Mouse (Mus musculus) lung, embryonic 16.5 days (tissue): ENCODE data around the gene Slc47a2. TPM values are rescaled to one million over a fixed set of nuclear protein-coding genes. Genes with fewer than 3 reads are reported as not detected.

Experiments
- ATAC-seq: fragments of 200-750 bp; cut with Nextera tagmentation; 2 replicates; pipeline ENCODE4 v1.8.0; 2017; ENCODE audit warnings: low read depth, mild to moderate bottlenecking, moderate library complexity
- H3K27ac ChIP-seq: fragments of 300-500 bp; sonication (generic); 2 replicates; pipeline ENCODE4 v1.5.1; 2014; ENCODE audit warnings: mild to moderate bottlenecking, control low read depth, low read length
- H3K27me3 ChIP-seq: fragments of 300-500 bp; sonication (generic); 2 replicates; pipeline ENCODE4 v1.6.1; 2014; ENCODE audit warnings: low read depth, low read length, mixed read lengths; ENCODE audit not compliant: control insufficient read depth, insufficient read depth
- H3K36me3 ChIP-seq: fragments of 300-500 bp; sonication (generic); 2 replicates; pipeline ENCODE4 v1.6.1; 2014; ENCODE audit warnings: low read length; ENCODE audit not compliant: control insufficient read depth, insufficient read depth
- H3K4me1 ChIP-seq: fragments of 300-500 bp; sonication (generic); replicated peaks from 2 replicates; pipeline ENCODE4 v1.6.1; 2014; ENCODE audit warnings: low read length, mixed read lengths; ENCODE audit not compliant: control insufficient read depth, insufficient read depth
- H3K4me2 ChIP-seq: fragments of 300-500 bp; sonication (generic); 2 replicates; pipeline ENCODE4 v1.6.1; 2014; ENCODE audit warnings: low read depth, low read length, control low read depth
- H3K4me3 ChIP-seq: fragments of 300-500 bp; sonication (generic); 2 replicates; pipeline ENCODE4 v1.5.1; 2014; ENCODE audit warnings: mild to moderate bottlenecking, low read length, control low read depth
- H3K9ac ChIP-seq: fragments of 300-500 bp; sonication (generic); 2 replicates; pipeline ENCODE4 v1.6.1; 2014; ENCODE audit warnings: low read length, control low read depth
- H3K9me3 ChIP-seq: fragments of 300-500 bp; sonication (generic); 2 replicates; pipeline ENCODE4 v1.6.1; 2016; ENCODE audit warnings: low read length; ENCODE audit not compliant: control insufficient read depth
- WGBS: fragments of 180-500 bp; shearing (Covaris S2); extraction: QIAGEN DNeasy Blood & Tissue Kit; methylation state at CpG from one replicate; pipeline ENCODE4 v1.1.7; 2014; 5-methylcytosine and 5-hydroxymethylcytosine counted together
- polyA plus RNA-seq: library from polyadenylated mRNA; unstranded; fragments of >200 nt; fragmentation: Nextera tagmentation; extraction: Ambion mirVana; gene quantifications from 2 replicates; pipeline ENCODE4 v1.2.1, GENCODE M21; 2015

The Slc47a2 gene
- polyA plus RNA-seq, 1 experiment from 2014 or later: 0.26 TPM

DNA sequence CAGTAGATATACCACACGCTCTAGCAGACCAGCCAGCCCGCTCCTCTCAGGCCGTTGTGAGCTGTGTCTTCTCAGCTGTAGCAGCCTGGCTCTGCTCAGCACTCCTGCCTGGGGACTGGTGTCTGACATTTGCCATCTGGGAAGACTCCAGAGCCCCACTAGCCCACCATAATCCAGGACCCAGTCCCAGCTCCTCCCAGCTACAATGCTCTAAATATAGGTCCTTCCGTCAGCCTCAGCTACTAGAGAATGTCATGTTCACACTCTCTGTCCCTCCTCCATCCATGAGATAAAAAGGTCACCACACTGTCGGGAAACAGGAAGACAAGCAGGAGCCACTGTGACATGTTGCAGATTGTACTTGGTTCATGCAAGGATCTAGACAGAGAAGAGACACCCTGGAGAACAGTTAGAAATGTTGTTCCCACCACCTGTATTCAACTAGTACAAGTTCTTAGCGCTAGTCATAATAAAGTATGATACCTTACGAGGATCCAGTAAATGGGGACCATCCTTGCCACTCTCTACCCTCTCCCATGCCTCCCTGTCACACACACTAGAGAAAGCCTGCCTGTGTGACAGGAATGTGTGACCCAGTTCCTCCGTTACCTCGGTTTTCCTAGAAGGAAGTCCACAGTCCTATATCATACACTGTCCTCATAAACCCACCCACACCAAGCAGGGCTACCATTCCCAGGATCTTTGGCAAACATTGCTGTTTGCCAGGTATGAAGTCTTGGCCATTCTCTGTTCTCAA, 24.0 kb upstream of the Slc47a2 start:
- H3K27ac ChIP-seq: peak overlapping the region; percentile 85
- 49% methylated on average over 9 of the region's 9 CpGs for WGBS
- H3K9me3 ChIP-seq: no peaks in the 10 kb centered on the region

DNA sequence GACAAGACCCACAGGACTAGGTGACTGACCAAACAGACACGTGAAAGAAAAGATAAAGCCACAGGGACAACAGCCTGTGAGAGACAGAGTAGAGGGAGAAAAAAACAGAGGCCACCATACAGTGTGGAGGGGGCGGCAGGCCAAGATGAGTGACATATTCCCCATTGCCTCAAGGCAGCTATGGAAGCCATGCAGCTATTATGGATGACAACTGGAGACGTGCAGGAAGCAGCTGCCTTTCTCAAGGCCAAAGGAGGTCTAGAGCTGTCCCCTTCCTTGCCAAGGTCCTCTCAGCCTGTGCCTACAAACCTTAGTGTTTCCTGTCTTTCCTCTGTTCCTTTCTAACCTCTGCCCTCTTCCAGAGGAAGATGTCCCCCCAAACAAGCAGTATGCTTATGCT, 23.3 kb upstream of the Slc47a2 start:
- no peak overlapping the region for H3K4me3 ChIP-seq
- no peaks in the 10 kb centered on the region for H3K9me3 ChIP-seq
- H3K36me3 ChIP-seq: no peaks in the 10 kb centered on the region
- peak overlapping the region; percentile 85 for H3K27ac ChIP-seq
- WGBS: 35% methylated on average over 3 of the region's 3 CpGs
- 0 out of 2 replicates have a peak, but pooled peaks cover 2% of the 10 kb centered on the region for H3K4me1 ChIP-seq
- peak overlapping the region; percentile 13 for H3K4me2 ChIP-seq
- ATAC-seq: peak; percentile 81
- no peak overlapping the region for H3K9ac ChIP-seq
- H3K27me3 ChIP-seq: no peaks in the 10 kb centered on the region

More for the DNA sequence above, 24.0 kb upstream of the Slc47a2 start:
- peak; percentile 94 for ATAC-seq
- Histone ChIP-seq H3K4me3 (no peak overlapping the region), H3K9ac (no peak overlapping the region), H3K4me2 (peak overlapping the region; percentile 13; the same call in 1 of the 2 replicates), H3K4me1 (0 out of 2 replicates have a peak, but pooled peaks cover 2% of the 10 kb centered on the region), H3K36me3 (no peaks in the 10 kb centered on the region), H3K27me3 (no peaks in the 10 kb centered on the region)

DNA sequence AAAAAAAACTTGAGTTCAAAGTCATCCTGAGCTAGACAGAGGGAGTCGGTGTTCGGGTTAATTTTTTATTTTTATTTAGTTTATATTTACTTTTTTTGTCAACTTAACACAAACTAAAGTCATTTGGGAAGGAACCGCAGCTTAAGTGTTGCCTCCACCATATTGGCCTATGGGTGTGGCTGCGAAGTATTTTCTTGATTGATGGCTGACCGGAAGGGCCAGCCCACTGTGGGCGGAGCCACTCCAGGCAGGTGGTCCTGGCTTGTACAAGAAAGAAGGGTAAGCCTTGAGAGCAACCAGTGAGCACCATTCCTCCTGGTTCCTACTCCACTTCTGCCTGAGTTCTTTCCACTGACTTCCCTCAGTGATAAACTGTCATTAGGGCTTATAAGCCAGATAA, 21.4 kb upstream of the Slc47a2 start:
- Histone ChIP-seq H3K27me3 (no peaks in the 10 kb centered on the region), H3K36me3 (no peaks in the 10 kb centered on the region), H3K9me3 (no peaks in the 10 kb centered on the region), H3K4me1 (0 out of 2 replicates have a peak, but pooled peaks cover 2% of the 10 kb centered on the region), H3K4me2 (no peak overlapping the region), H3K27ac (no peak overlapping the region), H3K4me3 (no peak overlapping the region), H3K9ac (no peak overlapping the region)
- 86% methylated on average over 6 of the region's 6 CpGs for WGBS
- ATAC-seq: no peak

DNA sequence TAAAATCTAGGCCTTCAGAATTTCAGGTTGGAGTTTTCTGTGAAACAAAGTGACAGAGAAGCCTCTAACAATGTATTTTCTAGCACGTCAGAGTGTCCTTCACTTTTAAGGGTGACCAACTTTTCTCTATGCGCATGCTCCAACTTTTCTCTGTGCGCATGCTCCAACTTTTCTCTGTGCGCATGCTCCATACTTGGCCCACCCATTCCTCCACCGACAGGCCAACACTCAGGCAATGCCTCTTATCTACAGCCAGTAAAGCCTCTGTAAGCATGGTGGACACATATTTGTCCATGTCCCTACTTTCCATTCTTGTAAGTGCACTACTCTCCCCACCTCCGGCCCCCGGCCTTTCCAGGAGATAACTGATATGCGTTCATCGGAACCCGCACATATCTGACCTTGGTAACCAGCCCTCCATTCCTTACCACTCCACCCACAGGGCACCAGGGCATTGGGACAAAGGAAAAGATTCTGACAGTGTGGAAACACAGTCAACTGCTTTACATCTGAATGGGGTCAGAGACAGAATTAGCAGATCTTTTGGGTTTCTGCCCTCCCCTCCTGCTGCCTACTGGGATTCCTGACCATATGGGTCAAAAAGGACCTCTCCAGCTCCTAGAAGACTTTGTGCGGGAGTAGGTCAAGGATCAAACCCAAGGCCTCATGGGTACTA, 19.0 kb upstream of the Slc47a2 start:
- no peak overlapping the region for H3K4me3 ChIP-seq
- no peak for ATAC-seq
- no peaks in the 10 kb centered on the region for H3K27me3 ChIP-seq
- no peak overlapping the region for H3K9ac ChIP-seq
- H3K4me2 ChIP-seq: no peak overlapping the region
- H3K9me3 ChIP-seq: no peaks in the 10 kb centered on the region
- H3K4me1 ChIP-seq: 0 out of 2 replicates have a peak, but pooled peaks cover under 1% of the 10 kb centered on the region
- H3K36me3 ChIP-seq: no peaks in the 10 kb centered on the region
- 83% methylated on average over 11 of the region's 11 CpGs for WGBS
- no peak overlapping the region for H3K27ac ChIP-seq

DNA sequence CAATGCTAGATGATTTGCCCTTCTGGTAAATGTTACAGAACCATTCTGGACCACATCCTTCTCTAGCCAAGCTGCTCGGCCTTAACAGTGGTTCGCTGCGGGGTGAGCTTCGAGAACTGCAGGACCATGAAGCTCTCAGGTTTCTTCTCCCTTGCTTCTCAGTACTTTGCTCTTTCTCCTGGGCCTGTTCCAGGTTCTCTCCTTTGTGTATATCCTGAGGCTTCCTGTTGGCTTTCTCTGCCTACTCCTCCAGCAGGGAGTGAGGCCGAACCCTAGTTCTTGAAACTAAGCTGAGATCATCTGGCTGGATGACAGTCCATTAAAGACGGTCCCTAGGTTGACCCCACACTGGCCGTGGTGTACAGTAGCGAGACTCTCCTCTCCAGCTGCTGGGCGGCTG, 13.9 kb upstream of the Slc47a2 start:
- Histone ChIP-seq H3K4me1 (peaks cover 8% of the 10 kb centered on the region; the same call in 1 of the 2 replicates), H3K9ac (no peak overlapping the region), H3K9me3 (no peaks in the 10 kb centered on the region), H3K36me3 (no peaks in the 10 kb centered on the region), H3K27me3 (no peaks in the 10 kb centered on the region; the same call in 1 of the 2 replicates), H3K4me2 (no peak overlapping the region), H3K27ac (no peak overlapping the region), H3K4me3 (no peak overlapping the region)
- ATAC-seq: no peak
- 67% methylated on average over 9 of the region's 9 CpGs for WGBS

DNA sequence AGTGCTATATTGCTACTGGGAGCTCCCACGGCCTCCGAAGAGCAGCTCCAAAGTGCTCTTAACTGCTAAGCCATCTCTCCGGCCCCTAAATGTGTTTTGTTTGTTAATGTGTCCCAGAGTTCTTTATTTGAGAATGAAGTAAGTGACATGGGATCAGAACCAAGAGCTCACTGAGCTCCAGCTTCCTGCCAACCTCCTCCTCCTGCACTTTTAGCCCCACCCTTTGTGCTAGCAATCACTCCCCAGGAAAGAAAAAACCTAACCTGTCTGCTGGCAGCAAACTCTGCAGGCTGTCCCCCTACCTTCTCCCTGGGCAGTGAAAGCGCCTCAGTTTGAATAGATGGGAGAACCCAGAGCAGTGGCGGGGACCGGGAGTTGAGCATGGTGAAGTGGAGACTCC, 13.5 kb upstream of the Slc47a2 start:
- WGBS: 50% methylated on average over 6 of the region's 6 CpGs
- Histone ChIP-seq H3K4me2 (no peak overlapping the region), H3K4me3 (no peak overlapping the region), H3K4me1 (peaks cover 8% of the 10 kb centered on the region; the same call in 1 of the 2 replicates), H3K36me3 (no peaks in the 10 kb centered on the region), H3K27me3 (no peaks in the 10 kb centered on the region; the same call in 1 of the 2 replicates), H3K9me3 (no peaks in the 10 kb centered on the region), H3K27ac (0 out of 2 replicates have a peak overlapping the region, but pooled peaks have one; percentile 10), H3K9ac (no peak overlapping the region)
- no peak for ATAC-seq

DNA sequence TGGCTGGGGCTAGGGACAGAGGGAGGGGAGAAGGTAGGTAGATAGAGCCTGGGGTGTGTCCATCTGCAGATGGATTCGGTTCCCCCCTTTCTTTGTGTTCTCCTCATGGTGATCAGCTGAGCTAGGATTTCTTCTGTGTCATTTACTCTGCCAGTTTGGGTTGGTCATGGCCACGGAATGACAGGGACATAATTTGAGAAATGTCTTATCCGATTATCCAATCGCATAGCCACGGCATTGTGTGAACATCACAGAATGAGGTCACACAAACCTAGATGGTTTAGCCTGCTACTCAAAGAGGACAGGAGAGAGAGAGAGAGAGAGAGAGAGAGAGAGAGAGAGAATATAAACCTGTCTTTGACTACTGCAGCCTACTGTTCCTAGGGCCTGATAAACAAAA, 12.7 kb upstream of the Slc47a2 start:
- ATAC-seq: no peak
- 80% methylated on average over 5 of the region's 5 CpGs for WGBS
- Histone ChIP-seq H3K9ac (no peak overlapping the region), H3K4me3 (no peak overlapping the region), H3K27ac (no peak overlapping the region), H3K4me1 (peaks cover 8% of the 10 kb centered on the region; the same call in 1 of the 2 replicates), H3K4me2 (no peak overlapping the region), H3K36me3 (no peaks in the 10 kb centered on the region), H3K27me3 (no peaks in the 10 kb centered on the region; the same call in 1 of the 2 replicates), H3K9me3 (no peaks in the 10 kb centered on the region)

DNA sequence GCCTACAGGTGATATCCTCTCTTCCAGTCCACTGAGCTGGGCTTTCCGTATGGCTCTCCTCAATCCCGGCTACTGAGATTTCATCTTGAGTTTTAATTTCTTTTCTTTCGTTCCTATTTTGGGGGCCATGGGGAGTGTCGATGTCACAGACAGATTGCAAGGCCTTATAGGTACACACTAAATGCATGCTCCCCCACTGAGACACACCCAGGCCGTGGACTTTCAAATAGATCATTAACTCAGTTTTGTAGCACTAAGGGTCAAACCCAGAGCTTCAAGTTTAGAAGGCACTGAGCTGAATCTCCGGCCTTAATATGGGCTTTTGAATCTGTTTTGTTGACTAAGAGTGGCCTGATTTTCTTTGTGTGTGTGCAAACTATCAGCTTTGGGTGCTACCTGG, 11.7 kb upstream of the Slc47a2 start:
- Histone ChIP-seq H3K9ac (no peak overlapping the region), H3K27me3 (no peaks in the 10 kb centered on the region; the same call in 1 of the 2 replicates), H3K4me1 (peaks cover 8% of the 10 kb centered on the region; the same call in 1 of the 2 replicates), H3K36me3 (no peaks in the 10 kb centered on the region), H3K4me2 (no peak overlapping the region), H3K27ac (no peak overlapping the region), H3K4me3 (no peak overlapping the region), H3K9me3 (no peaks in the 10 kb centered on the region)
- 72% methylated on average over 6 of the region's 6 CpGs for WGBS
- no peak for ATAC-seq

DNA sequence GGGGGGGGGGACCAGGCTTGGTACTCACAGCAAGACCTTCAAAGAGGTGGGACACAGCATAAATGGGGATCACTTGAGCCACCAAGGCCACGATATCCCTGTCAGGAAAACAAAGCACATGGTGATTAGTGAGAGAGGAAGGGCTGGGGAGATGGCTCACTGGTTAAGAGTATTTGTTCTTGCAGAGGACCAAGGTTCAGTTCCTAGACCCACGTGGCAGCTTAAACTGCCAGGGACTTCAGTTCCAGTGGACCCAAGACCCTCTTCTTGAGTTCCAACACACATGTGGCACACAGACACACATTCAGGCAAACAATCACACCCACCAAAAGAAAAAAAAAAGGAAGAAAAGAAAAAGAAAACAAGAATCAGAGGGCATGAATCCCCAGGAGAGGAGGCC, 10.4 kb upstream of the Slc47a2 start:
- Histone ChIP-seq H3K4me1 (peaks cover 8% of the 10 kb centered on the region; the same call in 1 of the 2 replicates), H3K27ac (no peak overlapping the region), H3K9ac (no peak overlapping the region), H3K9me3 (no peaks in the 10 kb centered on the region), H3K4me3 (no peak overlapping the region), H3K27me3 (peaks cover 4% of the 10 kb centered on the region; the same call in 1 of the 2 replicates), H3K36me3 (no peaks in the 10 kb centered on the region), H3K4me2 (no peak overlapping the region)
- no peak for ATAC-seq
- WGBS: 48% methylated on average over 2 of the region's 2 CpGs
